Mouse (Mus musculus): ENCODE measurements around the gene Alox8.
A peak's percentile ranks its signal among the peaks of the same experiment; 100 is the strongest.

Alox8 gene

DNA sequence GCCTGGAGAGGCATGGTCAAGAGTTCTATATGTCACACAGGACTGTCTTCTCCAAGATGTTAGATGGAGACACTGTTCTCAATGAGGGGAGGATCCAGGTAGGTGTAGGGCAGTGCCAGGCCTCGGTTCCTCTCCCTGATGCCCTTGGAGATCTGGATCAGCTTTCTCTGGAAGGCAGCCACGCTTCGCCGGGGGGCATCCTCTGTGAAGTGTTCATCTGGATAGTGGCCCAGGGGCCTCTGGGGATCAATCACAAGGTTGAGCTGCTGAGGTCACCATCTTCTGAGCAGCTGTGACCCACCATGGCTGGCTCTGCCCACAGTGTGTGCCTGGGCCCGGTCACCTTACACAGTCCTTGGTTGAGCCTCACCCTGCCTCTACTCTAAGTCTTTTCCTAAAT, 12.6 kb downstream of the Alox8 start:
- no peak for ATAC-seq (ENCODE audit: insufficient number of reproducible peaks, low FRiP score, low TSS enrichment)

DNA sequence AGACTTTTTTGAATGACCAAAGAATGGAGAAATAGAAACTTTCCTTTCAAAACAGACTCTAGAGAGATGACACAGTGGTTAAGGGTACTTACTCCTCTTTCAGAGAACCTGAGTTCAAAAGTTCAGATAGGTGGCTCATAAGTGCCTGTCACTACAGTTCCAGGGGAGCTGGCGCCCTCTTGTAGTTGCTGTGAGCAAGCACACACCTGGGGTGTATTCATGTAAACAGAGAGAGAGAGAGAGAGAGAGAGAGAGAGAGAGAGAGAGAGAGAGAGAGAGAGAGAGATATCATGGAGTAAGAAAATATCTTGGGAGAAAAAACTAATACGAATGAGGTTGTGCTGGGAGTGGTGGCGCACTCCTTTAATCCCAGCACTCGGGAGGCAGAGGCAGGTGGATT, 17.5 kb downstream of the Alox8 start:
- ATAC-seq (ENCODE audit: insufficient number of reproducible peaks, low FRiP score, low TSS enrichment), result no peak

DNA sequence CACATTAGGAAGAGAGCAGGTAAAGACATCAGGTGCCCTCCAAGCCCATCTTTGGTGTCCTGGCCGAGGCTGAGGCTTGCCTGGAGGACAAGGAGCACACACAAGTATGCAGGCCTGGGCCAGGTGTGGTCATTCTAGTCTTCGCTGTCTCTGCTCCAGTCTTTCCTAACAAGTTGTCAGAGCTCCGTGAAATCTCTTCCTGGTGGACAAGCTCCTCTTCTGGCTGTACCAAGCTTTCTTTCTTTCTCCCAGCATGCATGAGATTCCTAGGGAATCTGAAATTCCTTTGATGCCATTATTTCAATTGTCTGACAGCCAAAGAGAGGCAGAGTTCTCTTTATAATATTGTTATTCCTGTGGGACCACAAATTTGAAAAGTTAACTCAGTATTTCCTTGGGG, 18.1 kb downstream of the Alox8 start:
- no peak for ATAC-seq (ENCODE audit: insufficient number of reproducible peaks, low FRiP score, low TSS enrichment)

DNA sequence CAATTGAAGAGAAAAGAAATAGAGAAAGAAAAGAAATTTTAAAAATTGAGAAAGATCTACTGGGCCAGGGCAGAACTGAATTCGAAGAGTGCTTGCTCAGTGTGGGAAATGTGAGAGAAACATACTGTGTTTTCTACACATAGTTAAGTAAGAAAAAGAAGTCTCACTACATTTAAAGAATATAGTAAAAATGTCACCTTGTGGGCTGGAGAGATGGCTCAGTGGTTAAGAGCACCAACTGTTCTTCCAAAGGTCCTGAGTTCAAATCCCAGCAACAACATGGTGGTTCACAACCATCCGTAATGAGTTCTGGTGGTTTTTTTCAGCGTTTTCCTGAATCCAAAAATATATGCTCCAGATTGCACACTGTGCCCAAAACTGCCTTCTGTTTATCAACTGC, 19.1 kb downstream of the Alox8 start:
- ATAC-seq (ENCODE audit: insufficient number of reproducible peaks, low FRiP score, low TSS enrichment), result no peak

DNA sequence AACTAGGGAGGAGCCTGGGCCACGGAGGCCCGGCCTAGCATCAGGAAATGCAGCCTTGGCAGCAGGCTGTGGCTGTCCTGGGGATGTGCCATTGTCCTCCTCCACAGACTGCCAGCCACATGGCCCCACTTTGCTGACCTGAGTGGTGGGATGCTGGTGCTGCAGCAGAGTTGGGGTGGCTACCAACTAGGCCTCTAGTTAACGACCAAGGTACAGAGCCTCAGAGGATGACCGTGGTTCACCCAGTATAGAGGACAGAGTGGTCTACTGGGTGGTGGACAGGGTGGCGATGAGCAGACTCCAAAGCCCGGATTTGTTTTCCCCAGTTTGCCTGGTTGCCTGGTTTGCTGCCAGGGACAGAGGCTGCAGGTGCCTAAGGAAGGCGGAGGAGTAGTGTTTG, 22.9 kb downstream of the Alox8 start:
- ATAC-seq (ENCODE audit: insufficient number of reproducible peaks, low FRiP score, low TSS enrichment), result no peak

DNA sequence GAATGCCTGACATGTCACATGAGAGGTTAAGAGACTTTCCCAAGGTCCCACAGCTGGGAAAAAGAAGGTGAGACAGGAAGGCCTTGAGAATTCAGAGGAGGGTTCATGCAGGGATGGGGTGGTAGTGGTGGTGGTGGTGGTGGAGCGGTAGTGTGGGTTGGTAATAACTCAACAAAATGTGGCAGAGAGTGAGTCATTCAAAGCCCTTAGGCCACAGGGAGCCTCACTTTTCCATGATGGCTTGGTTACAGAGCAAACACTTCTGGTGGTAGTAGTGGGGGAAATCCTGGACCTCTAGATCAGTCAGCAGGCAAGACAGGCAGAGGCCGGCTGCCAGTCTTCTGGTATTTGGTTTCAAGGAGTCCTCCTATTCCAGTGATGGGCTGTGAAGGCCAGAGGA, 25.0 kb downstream of the Alox8 start:
- no peak for ATAC-seq (ENCODE audit: insufficient number of reproducible peaks, low FRiP score, low TSS enrichment)

DNA sequence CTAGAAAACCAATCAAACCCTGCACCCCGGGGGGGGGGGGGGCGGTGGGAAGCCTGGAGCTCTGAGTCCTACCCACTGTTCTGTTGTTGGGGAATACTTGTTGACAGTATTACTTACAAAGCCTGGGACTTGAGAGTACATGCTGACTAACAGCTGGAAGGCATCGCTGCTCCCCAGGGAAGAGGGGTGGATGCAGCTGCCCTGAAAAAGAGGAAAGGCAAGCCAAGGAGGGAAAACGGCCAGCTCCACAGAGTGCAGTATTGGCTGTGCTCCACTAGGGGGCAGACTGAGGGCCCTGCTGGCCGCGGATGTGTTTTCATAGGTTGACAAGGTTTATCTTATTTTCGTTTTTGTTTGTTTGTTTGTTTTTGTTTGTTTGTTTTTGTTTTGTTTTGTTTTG, 26.0 kb downstream of the Alox8 start:
- ATAC-seq (ENCODE audit: insufficient number of reproducible peaks, low FRiP score, low TSS enrichment), result no peak

DNA sequence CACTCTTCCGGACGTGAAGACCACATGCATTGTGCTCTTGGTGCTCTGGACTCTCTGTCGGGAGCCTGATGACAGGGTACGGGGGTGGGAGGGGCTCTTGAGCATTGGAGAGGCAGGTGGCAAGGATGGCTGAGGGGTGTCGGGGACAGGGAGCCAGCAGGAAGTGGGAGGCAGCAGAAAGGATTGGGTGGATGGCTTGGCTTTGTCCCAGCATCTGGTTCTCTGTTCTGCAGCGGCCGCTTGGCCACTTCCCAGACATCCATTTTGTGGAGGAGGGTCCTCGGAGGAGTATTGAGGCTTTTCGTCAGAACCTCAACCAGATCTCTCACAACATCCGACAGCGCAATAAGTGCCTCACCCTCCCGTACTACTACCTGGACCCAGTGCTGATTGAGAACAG, 28.3 kb downstream of the Alox8 start:
- no peak for ATAC-seq (ENCODE audit: insufficient number of reproducible peaks, low FRiP score, low TSS enrichment)

DNA sequence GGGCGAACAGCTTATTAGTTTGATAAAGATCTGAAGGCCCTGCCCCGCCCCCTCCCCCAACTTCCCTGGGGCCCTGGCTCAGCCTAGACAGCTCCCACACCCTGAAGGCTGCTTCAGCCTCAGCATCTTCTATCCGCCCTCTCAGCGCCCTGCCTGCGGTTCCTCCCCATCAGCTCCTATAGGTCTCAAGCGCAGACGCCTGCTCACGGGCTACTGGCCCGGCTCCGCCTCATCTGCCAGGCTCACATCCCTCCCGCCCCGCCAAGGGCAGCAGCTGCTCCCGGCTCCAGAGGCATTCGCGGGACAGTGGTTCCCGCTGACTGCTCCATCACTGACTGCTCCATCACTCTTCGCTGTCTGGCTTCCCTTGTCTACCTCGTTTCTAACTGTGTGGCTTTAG, 40.8 kb downstream of the Alox8 start, which contains the start of gene Alox12b:
Alox12b (plus strand) TSS at position 190 of the 400 bp plus-strand sequence.
- ATAC-seq (ENCODE audit: insufficient number of reproducible peaks, low FRiP score, low TSS enrichment), result no peak

DNA sequence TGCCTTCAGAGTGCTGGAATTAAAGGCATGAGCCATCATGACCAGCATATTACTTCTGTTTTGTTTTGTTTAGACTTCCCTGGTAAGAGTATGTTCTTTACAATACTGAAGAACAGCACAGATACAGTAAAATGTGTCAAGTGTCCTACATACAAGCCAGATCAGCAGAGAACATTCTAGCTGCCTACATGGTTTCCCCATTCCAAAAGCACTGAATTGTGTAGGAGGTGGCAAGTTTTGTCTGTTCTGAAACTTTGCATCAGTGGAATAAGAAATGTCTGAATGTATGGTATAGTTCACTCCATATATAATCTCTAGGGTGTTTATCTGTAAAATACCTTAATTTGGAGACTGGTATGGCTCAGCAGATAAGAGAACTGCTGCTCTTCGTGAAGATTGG, 42.3 kb downstream of the Alox8 start:
- no peak for ATAC-seq (ENCODE audit: insufficient number of reproducible peaks, low FRiP score, low TSS enrichment)

DNA sequence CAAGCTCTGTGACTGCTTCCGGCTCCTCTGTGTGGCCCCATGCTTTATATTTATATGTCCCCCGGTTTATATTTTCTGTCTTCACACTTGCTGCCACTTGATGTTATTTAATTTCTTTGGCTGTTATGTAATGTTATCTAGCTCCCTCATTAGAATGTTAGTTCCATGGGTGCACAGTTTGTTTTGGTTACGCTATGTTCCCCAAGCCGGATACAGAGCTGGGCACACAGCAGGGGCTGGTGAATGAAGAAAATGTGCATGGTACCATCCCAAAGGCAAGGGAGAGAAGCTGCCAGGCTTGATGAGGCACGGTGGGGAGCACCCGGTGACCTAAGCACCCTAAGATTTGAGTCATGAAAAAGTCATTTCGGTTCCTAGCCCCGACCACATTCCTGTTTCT, 43.8 kb downstream of the Alox8 start:
- ATAC-seq (ENCODE audit: insufficient number of reproducible peaks, low FRiP score, low TSS enrichment), result no peak

DNA sequence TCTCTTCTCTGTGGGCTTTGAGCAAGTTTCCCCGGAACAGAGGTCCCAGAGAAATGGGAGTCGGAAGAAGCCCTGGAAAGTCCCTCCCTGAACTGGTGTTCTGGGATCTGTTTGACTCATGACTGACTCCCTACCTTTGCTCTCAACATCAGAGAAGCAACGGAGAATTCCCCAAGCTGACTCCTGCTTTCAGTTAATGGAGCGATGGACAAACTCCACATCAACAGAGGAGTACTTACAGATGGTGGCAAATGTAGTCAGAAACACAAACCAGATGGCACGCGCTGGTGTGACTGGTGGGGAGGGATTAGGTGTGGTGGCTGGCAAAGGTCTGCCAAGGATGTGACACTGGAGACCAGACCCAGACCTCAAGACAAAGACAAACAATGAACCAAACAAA, 46.6 kb downstream of the Alox8 start:
- ATAC-seq (ENCODE audit: insufficient number of reproducible peaks, low FRiP score, low TSS enrichment), result no peak

DNA sequence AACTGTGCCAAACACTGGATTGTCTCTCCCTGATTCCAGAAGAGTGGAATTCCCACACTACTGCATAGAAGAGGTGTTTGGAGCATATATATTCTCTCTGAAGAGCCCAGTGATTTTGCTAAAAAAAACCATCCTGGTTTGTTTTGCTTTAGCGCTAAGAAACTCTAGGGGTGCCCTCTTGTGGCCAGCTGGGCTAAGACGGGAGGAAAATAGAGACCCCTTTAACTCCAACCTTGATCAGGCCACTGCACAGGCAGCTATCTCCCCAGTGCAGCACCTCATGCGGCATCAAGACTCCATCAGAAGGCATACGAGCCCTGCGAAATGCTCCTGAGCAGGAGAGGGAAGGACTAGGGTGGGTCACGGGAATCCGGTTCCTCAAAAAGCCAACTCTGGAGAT, 47.2 kb downstream of the Alox8 start:
- peak; percentile 20; the same call in 1 of the 2 replicates for ATAC-seq (ENCODE audit: insufficient number of reproducible peaks, low FRiP score, low TSS enrichment)

DNA sequence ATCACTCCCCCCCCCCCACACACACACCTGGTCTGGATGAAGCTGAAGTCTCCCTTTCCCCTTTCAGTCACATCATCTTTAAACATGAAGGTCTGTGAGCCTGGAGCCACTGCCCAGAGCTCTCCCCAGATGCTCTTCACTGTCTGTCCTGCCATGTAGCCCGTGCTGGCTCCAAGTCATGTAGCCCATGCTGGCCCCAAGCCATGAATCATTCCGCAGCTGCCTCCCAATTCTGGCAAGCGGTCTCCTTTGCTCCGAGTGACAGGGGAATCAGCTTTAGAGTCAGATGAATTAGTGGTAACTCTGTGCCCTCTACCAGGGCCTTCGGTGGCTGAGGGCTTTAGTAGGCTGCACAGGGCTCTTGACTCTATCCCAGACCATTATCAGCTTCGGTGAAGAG, 47.9 kb downstream of the Alox8 start:
- ATAC-seq (ENCODE audit: insufficient number of reproducible peaks, low FRiP score, low TSS enrichment), result no peak

DNA sequence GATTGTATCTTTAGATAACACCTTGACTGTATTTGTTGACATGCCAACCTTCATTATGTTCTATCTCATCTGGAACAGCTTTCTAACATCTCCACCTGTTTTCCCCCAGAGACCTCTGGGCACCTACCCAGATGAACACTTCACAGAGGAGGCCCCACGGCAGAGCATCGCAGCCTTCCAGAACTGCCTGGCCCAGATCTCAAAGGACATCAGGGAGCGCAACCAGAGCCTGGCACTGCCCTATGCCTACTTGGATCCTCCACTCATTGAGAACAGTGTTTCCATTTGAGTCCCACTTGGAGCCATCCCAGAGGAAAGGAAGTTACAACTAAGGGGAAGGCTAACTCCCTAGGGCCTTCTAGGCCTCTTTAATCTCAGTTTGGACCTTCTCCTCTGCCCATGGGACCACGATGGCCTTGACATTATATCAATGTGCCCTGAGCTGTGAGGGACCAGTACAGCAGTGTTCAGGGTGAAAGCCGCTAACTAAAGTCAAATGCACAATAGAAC, 49.1 kb downstream of the Alox8 start:
- ATAC-seq (ENCODE audit: insufficient number of reproducible peaks, low FRiP score, low TSS enrichment), result no peak

DNA sequence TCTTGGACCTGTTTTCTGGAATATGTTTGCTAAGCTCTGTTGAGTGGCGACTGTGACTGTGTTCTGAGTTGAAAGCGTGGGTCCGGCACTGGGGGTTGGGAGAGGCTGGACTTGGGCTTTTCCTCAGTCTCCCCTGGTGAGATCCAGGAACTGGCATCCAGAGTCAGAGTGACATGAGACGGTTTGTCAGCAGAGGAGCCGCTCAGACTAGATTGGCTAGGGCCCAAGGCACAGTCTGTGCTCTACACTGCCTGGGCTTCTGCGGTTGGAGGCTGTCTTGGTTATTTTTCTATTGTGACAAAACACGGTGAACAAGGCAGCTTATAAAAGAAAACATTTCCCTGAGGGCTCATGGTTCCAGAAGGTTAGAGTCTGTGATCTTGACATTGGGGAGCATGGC, 50.1 kb downstream of the Alox8 start:
- ATAC-seq (ENCODE audit: insufficient number of reproducible peaks, low FRiP score, low TSS enrichment), result no peak

DNA sequence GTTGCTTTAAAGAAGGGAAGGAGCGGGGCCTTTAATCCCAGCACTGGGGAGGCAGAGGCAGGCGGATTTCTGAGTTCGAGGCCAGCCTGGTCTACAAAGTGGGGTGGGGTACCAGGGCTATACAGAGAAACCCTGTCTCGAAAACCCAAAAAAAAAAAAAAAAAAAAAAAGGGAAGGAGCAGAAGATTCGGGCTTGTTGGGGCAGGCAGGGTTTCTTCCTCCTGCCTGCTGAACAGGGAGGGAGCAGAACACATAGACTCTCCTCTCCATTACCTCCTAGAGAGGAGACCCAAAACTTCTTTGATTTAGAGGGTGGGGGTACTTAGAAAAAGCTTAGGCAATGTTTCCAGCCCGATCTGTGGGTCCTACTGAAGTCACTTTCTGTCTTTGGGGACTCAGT, 62.3 kb downstream of the Alox8 start:
- ATAC-seq (ENCODE audit: insufficient number of reproducible peaks, low FRiP score, low TSS enrichment), result no peak

DNA sequence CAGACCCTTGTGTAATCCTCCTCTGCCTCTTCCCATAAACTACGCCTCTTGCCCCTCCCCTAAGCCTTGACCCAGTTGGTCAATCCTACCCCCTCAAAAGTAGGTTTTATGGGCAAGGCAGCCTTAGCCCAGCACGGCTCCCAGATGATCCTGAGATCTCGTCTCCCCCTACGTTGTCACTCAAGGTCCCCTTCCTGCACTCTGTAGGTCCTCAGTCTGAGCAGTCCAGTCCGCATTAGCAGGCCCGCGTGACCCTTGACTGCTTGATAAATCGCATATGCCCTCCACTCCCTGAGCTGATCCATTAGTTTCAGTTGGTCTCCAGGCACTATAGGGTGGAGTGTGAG, 63.0 kb downstream of the Alox8 start:
- ATAC-seq (ENCODE audit: insufficient number of reproducible peaks, low FRiP score, low TSS enrichment), result no peak
